Mouse (Mus musculus) MEL (cell line): ENCODE results near the gene Tamm41. TPM values are rescaled to one million over a fixed set of nuclear protein-coding genes. Genes with fewer than 3 reads are reported as not detected.
A peak's percentile ranks its signal among the peaks of the same experiment; 100 is the strongest.

ENCODE experiments used
- DNase-seq: peaks from one replicate; pipeline ENCODE4 v3.0.0; 2011; ENCODE audit warnings: low read depth, low spot score
- H3K27ac ChIP-seq: 2 replicates; pipeline ENCODE4 v1.5.1; 2012; ENCODE audit warnings: low read depth, mild to moderate bottlenecking, control low read depth, low read length, moderate library complexity; ENCODE audit not compliant: control insufficient read depth
- H3K27me3 ChIP-seq, 2 experiments: fragments of 150-350 bp in 1 of 2; sonication (generic) in 1 of 2; 2 replicates each; pipeline ENCODE4 v1.6.1; 2012; ENCODE audit warnings: low read length in 2 of 2, mild to moderate bottlenecking in 2 of 2, improper control_type of control experiment in 1 of 2, moderate library complexity in 1 of 2; ENCODE audit not compliant: insufficient read depth in 2 of 2, control insufficient read depth in 1 of 2
- H3K36me3 ChIP-seq, 2 experiments: 2 replicates each; pipeline ENCODE4 v1.6.1; 2012 to 2014; ENCODE audit warnings: low read length in 2 of 2, improper control_type of control experiment in 1 of 2, inconsistent platforms in 1 of 2, mild to moderate bottlenecking in 1 of 2; ENCODE audit not compliant: insufficient read depth in 2 of 2, control insufficient read depth in 1 of 2
- H3K4me1 ChIP-seq, 2 experiments: fragments of 150-350 bp in 1 of 2; sonication (generic) in 1 of 2; 2 replicates each; pipeline ENCODE4 v1.6.1; 2012; ENCODE audit warnings: low read length in 2 of 2, improper control_type of control experiment in 1 of 2, mild to moderate bottlenecking in 1 of 2; ENCODE audit not compliant: insufficient read depth in 2 of 2, control insufficient read depth in 1 of 2
- H3K4me3 ChIP-seq, 2 experiments: fragments of 150-350 bp in 1 of 2; sonication (generic) in 1 of 2; 2 replicates each; pipeline ENCODE4 v1.5.1; 2012; ENCODE audit warnings: low read depth in 2 of 2, low read length in 2 of 2, mild to moderate bottlenecking in 2 of 2, moderate library complexity in 2 of 2, control low read depth in 1 of 2, improper control_type of control experiment in 1 of 2; ENCODE audit not compliant: control insufficient read depth in 1 of 2, insufficient read depth in 1 of 2
- H3K79me2 ChIP-seq: 2 replicates; pipeline ENCODE4 v1.6.1; 2012; ENCODE audit warnings: mild to moderate bottlenecking, low read length, moderate library complexity; ENCODE audit not compliant: control insufficient read depth, poor library complexity, insufficient read depth
- H3K9ac ChIP-seq: 2 replicates; pipeline ENCODE4 v1.6.1; 2012; ENCODE audit warnings: low read depth, mild to moderate bottlenecking, control low read depth, low read length, moderate library complexity; ENCODE audit not compliant: control insufficient read depth, poor library complexity, severe bottlenecking
- H3K9me3 ChIP-seq: fragments of 150-350 bp; sonication (generic); replicated peaks from 2 replicates; pipeline ENCODE4 v1.6.1; 2012; ENCODE audit warnings: mild to moderate bottlenecking, low read length, improper control_type of control experiment, moderate library complexity; ENCODE audit not compliant: insufficient read depth
- BHLHE40 ChIP-seq: IDR thresholded peaks from 2 replicates; pipeline ENCODE4 v1.6.1; 2012; ENCODE audit warnings: low read depth, mild to moderate bottlenecking, inconsistent platforms, low read length, improper control_type of control experiment, borderline replicate concordance
- CHD2 ChIP-seq: IDR thresholded peaks from 2 replicates; pipeline ENCODE4 v1.6.1; 2011; ENCODE audit warnings: low read length, improper control_type of control experiment
- CTCF ChIP-seq, 3 experiments: IDR thresholded peaks in 2 of 3; conservative IDR thresholded peaks in 1 of 3; 2 replicates each; pipeline ENCODE4 v1.5.1; 2011 to 2012; ENCODE audit warnings: low read length in 3 of 3, low read depth in 2 of 3, mild to moderate bottlenecking in 2 of 3, improper control_type of control experiment in 1 of 3, inconsistent platforms in 1 of 3, mixed read lengths in 1 of 3, moderate library complexity in 1 of 3; ENCODE audit not compliant: control insufficient read depth in 1 of 3, insufficient read depth in 1 of 3, poor library complexity in 1 of 3, severe bottlenecking in 1 of 3
- E2F4 ChIP-seq: IDR thresholded peaks from 2 replicates; pipeline ENCODE4 v1.6.1; 2011; ENCODE audit warnings: low read depth, low read length, improper control_type of control experiment, borderline replicate concordance
- ELF1 ChIP-seq: IDR thresholded peaks from 2 replicates; pipeline ENCODE4 v1.6.1; 2014; ENCODE audit warnings: low read depth, mild to moderate bottlenecking, inconsistent platforms, low read length, improper control_type of control experiment, moderate library complexity
- EP300 ChIP-seq, 2 experiments: IDR thresholded peaks; 2 replicates each; pipeline ENCODE4 v1.6.1; 2011; ENCODE audit warnings: improper control_type of control experiment in 2 of 2, low read length in 2 of 2, low read depth in 1 of 2, mild to moderate bottlenecking in 1 of 2
- ETS1 ChIP-seq: IDR thresholded peaks from 2 replicates; pipeline ENCODE4 v1.6.1; 2012; ENCODE audit warnings: low read depth, mild to moderate bottlenecking, inconsistent platforms, low read length, improper control_type of control experiment, moderate library complexity
- GABPA ChIP-seq: IDR thresholded peaks from 2 replicates; pipeline ENCODE4 v1.6.1; 2012; ENCODE audit warnings: low read depth, mild to moderate bottlenecking, inconsistent platforms, low read length, improper control_type of control experiment, moderate library complexity
- GATA1 ChIP-seq: IDR thresholded peaks from 2 replicates; pipeline ENCODE4 v1.6.1; 2011; ENCODE audit warnings: low read depth, low read length, improper control_type of control experiment
- HCFC1 ChIP-seq: IDR thresholded peaks from 2 replicates; pipeline ENCODE4 v1.6.1; 2012; ENCODE audit warnings: low read depth, mild to moderate bottlenecking, inconsistent platforms, low read length, improper control_type of control experiment, moderate library complexity
- JUND ChIP-seq: IDR thresholded peaks from 2 replicates; pipeline ENCODE4 v1.6.1; 2011; ENCODE audit warnings: low read depth, mild to moderate bottlenecking, improper control_type of control experiment, low read length
- MAFK ChIP-seq: IDR thresholded peaks from 2 replicates; pipeline ENCODE4 v1.6.1; 2011; ENCODE audit warnings: low read depth, mild to moderate bottlenecking, low read length, improper control_type of control experiment, borderline replicate concordance
- MAX ChIP-seq: IDR thresholded peaks from 2 replicates; pipeline ENCODE4 v1.6.1; 2011; ENCODE audit warnings: low read length, improper control_type of control experiment
- MAZ ChIP-seq: IDR thresholded peaks from 2 replicates; pipeline ENCODE4 v1.6.1; 2012; ENCODE audit warnings: low read depth, mild to moderate bottlenecking, inconsistent platforms, low read length, improper control_type of control experiment
- MEF2A ChIP-seq: IDR thresholded peaks from 2 replicates; pipeline ENCODE4 v1.6.1; 2014; ENCODE audit warnings: low read depth, mild to moderate bottlenecking, inconsistent platforms, low read length, improper control_type of control experiment; ENCODE audit not compliant: poor library complexity, insufficient replicate concordance, severe bottlenecking; ENCODE audit errors: extremely low read depth
- MXI1 ChIP-seq: IDR thresholded peaks from 2 replicates; pipeline ENCODE4 v1.6.1; 2011; ENCODE audit warnings: mild to moderate bottlenecking, low read depth, low read length, improper control_type of control experiment
- MYB ChIP-seq: IDR thresholded peaks from 2 replicates; pipeline ENCODE4 v1.6.1; 2011; ENCODE audit warnings: mild to moderate bottlenecking, low read depth, low read length, improper control_type of control experiment
- MYC ChIP-seq: IDR thresholded peaks from 2 replicates; pipeline ENCODE4 v1.6.1; 2011; ENCODE audit warnings: low read depth, mild to moderate bottlenecking, low read length, improper control_type of control experiment, moderate library complexity
- NELFE ChIP-seq: IDR thresholded peaks from 2 replicates; pipeline ENCODE4 v1.6.1; 2011; ENCODE audit warnings: low read depth, low read length, improper control_type of control experiment
- POLR2A ChIP-seq, 2 experiments: IDR thresholded peaks; 2 replicates each; pipeline ENCODE4 v1.6.1; 2011 to 2012; ENCODE audit warnings: low read length in 2 of 2, mild to moderate bottlenecking in 2 of 2, control low read depth in 1 of 2, improper control_type of control experiment in 1 of 2, low read depth in 1 of 2, moderate library complexity in 1 of 2; ENCODE audit not compliant: control insufficient read depth in 1 of 2, insufficient read depth in 1 of 2, poor library complexity in 1 of 2
- POLR2AphosphoS2 ChIP-seq: IDR thresholded peaks from 2 replicates; pipeline ENCODE4 v1.6.1; 2011; ENCODE audit warnings: low read length, improper control_type of control experiment
- POLR2AphosphoS5 ChIP-seq: IDR thresholded peaks from 2 replicates; pipeline ENCODE4 v1.6.1; 2012; ENCODE audit warnings: low read depth, borderline replicate concordance, mild to moderate bottlenecking, inconsistent platforms, low read length, moderate library complexity, mixed read lengths
- RAD21 ChIP-seq: IDR thresholded peaks from 2 replicates; pipeline ENCODE4 v1.6.1; 2011; ENCODE audit warnings: mild to moderate bottlenecking, low read depth, low read length, improper control_type of control experiment
- RCOR1 ChIP-seq: IDR thresholded peaks from 2 replicates; pipeline ENCODE4 v1.6.1; 2012; ENCODE audit warnings: low read depth, mild to moderate bottlenecking, inconsistent platforms, low read length, improper control_type of control experiment
- SIN3A ChIP-seq: IDR thresholded peaks from 2 replicates; pipeline ENCODE4 v1.6.1; 2012; ENCODE audit warnings: low read length, improper control_type of control experiment, inconsistent platforms
- SMC3 ChIP-seq: IDR thresholded peaks from 2 replicates; pipeline ENCODE4 v1.6.1; 2011; ENCODE audit warnings: low read depth, low read length, improper control_type of control experiment
- TAL1 ChIP-seq: IDR thresholded peaks from 2 replicates; pipeline ENCODE4 v1.6.1; 2012; ENCODE audit warnings: mild to moderate bottlenecking, inconsistent platforms, low read length, moderate library complexity, mixed read lengths
- TBP ChIP-seq: IDR thresholded peaks from 2 replicates; pipeline ENCODE4 v1.8.0; 2011; ENCODE audit warnings: low read depth, low read length, improper control_type of control experiment
- TCF12 ChIP-seq: IDR thresholded peaks from 2 replicates; pipeline ENCODE4 v1.6.1; 2014; ENCODE audit warnings: low read depth, mild to moderate bottlenecking, inconsistent platforms, low read length, improper control_type of control experiment, moderate library complexity
- UBTF ChIP-seq: IDR thresholded peaks from 2 replicates; pipeline ENCODE4 v1.6.1; 2012; ENCODE audit warnings: low read depth, mild to moderate bottlenecking, inconsistent platforms, low read length, improper control_type of control experiment, moderate library complexity, borderline replicate concordance; ENCODE audit not compliant: insufficient read depth
- USF1 ChIP-seq: IDR thresholded peaks from 2 replicates; pipeline ENCODE4 v1.6.1; 2014; ENCODE audit warnings: low read depth, mild to moderate bottlenecking, inconsistent platforms, low read length, improper control_type of control experiment, moderate library complexity
- USF2 ChIP-seq, 2 experiments: IDR thresholded peaks; 2 replicates each; pipeline ENCODE4 v1.6.1; 2011 to 2012; ENCODE audit warnings: improper control_type of control experiment in 2 of 2, low read length in 2 of 2, borderline replicate concordance in 1 of 2, inconsistent platforms in 1 of 2, low read depth in 1 of 2, mild to moderate bottlenecking in 1 of 2; ENCODE audit not compliant: insufficient read depth in 1 of 2
- ZKSCAN1 ChIP-seq: IDR thresholded peaks from 2 replicates; pipeline ENCODE4 v1.6.1; 2012; ENCODE audit warnings: low read depth, mild to moderate bottlenecking, inconsistent platforms, low read length, improper control_type of control experiment, moderate library complexity
- ZMIZ1 ChIP-seq: IDR thresholded peaks from 2 replicates; pipeline ENCODE4 v1.6.1; 2012; ENCODE audit warnings: low read depth, mild to moderate bottlenecking, inconsistent platforms, low read length, improper control_type of control experiment, moderate library complexity
- ZNF384 ChIP-seq: IDR thresholded peaks from 2 replicates; pipeline ENCODE4 v1.6.1; 2012; ENCODE audit warnings: low read depth, mild to moderate bottlenecking, inconsistent platforms, low read length, improper control_type of control experiment
- polyA plus RNA-seq, 2 experiments: library from polyadenylated mRNA; stranded (reverse) in 1 of 2; unstranded in 1 of 2; fragments of >175 nt in 1 of 2; fragments of >200 nt in 1 of 2; gene quantifications; 2 replicates each; pipeline versions ENCODE4 v1.2.1 to v1.2.4; 2012; ENCODE audit warnings: low replicate concordance in 2 of 2, low read depth in 1 of 2; ENCODE audit not compliant: insufficient read length in 2 of 2, insufficient read depth in 1 of 2, missing spikeins in 1 of 2
- total RNA-seq: library from RNA; depleted of rRNA; stranded (reverse); fragments of 300-350 nt; gene quantifications from 2 replicates; pipeline ENCODE4 v1.2.3, GENCODE M21; 2012

Gene Tamm41
- total and polyA plus RNA-seq, 3 experiments = 80.5 to 87.4 TPM; not detected in 1

DNA sequence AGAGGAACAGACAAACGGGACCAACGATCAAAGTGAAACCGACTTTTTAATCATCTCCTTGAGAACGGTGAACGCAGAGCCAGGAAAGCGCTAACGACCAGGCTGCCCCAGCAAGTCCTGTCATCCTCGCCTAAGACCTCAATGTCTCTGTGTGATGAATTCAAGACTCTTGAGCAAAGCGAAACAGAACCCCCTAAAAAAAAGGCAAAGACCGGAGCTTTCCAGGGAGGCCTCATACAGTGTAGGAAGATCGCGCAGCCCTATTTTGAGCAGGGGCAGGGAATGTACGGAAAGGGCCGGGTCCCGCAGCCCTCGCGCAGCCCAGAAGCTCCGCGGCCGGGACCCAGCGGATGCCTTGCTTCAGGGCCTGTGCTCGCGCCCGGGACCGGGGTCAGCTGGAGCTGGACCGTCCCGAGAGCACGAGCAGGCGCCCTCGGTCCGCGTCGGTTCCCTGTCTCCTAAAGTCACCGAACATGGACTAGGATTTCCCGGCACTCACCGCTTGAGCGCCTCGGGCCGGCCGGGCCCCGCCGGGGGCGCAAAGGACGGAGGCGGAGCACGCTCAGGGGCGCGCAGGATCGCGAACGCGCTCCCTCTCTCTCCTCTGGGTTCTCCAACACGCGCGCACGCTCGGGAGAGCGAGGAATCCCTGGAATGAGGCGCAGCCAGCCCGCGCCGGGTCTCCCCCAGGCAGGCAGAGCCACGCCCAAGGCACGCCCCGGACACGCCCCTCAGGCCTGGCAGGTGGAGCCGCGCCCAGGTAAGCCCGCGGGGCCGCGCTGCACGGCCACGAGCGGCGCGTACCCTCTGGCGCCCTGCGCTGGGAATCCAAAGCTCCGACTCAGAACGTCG lies 69.1 kb downstream of the Tamm41 start:
- peaks cover 0 to 32% of the 10 kb centered on the region in 2 experiments; a peak in 2 of 4 replicates for H3K36me3 ChIP-seq
- H3K9me3 ChIP-seq = no peaks in the 10 kb centered on the region
- H3K9ac ChIP-seq = peak overlapping the region; percentile 67
- peak; percentile 80 for DNase-seq
- H3K79me2 ChIP-seq = no peaks in the 10 kb centered on the region; the same call in 1 of the 2 replicates
- H3K4me3 ChIP-seq = peak overlapping the region; percentile 80 to 96
- peaks cover 14 to 30% of the 10 kb centered on the region in 2 experiments; a peak in 3 of 4 replicates for H3K4me1 ChIP-seq
- no peaks in the 10 kb centered on the region for H3K27me3 ChIP-seq
- peak overlapping the region; percentile 61 for H3K27ac ChIP-seq
- TF ChIP-seq CTCF (IDR thresholded peaks at IDR 0.05 in 2 of 3, conservative IDR thresholded peaks at IDR 0.05 in 1 of 3; ENCODE audit: control insufficient read depth in 1 of 3, insufficient read depth in 1 of 3, low read depth in 2 of 3, low read length in 3 of 3, poor library complexity in 1 of 3, severe bottlenecking in 1 of 3) (no peak), POLR2A (IDR thresholded peaks at IDR 0.05; ENCODE audit: control insufficient read depth in 1 of 2, insufficient read depth in 1 of 2, low read depth in 1 of 2, low read length in 2 of 2, poor library complexity in 1 of 2) (no peak; a peak in 1 of 4 replicates), MEF2A (no peak), MXI1 (peak; percentile 40), MYB (no peak), TAL1 (no peak), MYC (peak; percentile 33; the same call in 1 of the 2 replicates), POLR2AphosphoS2 (no peak), ZMIZ1 (no peak), TCF12 (0 out of 2 replicates have a peak, but pooled peaks have one; percentile 12), TBP (no peak), SIN3A (peak; percentile 61), ETS1 (no peak), CHD2 (no peak), MAX (no peak), USF2 (IDR thresholded peaks at IDR 0.05; ENCODE audit: borderline replicate concordance in 1 of 2, insufficient read depth in 1 of 2, low read depth in 1 of 2, low read length in 2 of 2) (no peak), UBTF (0 out of 2 replicates have a peak, but pooled peaks have one; percentile 63), MAFK (no peak), GATA1 (no peak), SMC3 (no peak), E2F4 (no peak), ELF1 (no peak), ZNF384 (no peak), GABPA (no peak), EP300 (IDR thresholded peaks at IDR 0.05; ENCODE audit: low read depth in 1 of 2, low read length in 2 of 2) (no peak), NELFE (peak; percentile 46), POLR2AphosphoS5 (no peak), ZKSCAN1 (no peak), BHLHE40 (no peak), RAD21 (no peak), RCOR1 (no peak), USF1 (no peak), MAZ (0 out of 2 replicates have a peak, but pooled peaks have one; percentile 10), JUND (no peak), HCFC1 (peak; percentile 15; the same call in 1 of the 2 replicates)
